Mouse (Mus musculus): ENCODE data around the gene Shd.

Gene Shd

DNA sequence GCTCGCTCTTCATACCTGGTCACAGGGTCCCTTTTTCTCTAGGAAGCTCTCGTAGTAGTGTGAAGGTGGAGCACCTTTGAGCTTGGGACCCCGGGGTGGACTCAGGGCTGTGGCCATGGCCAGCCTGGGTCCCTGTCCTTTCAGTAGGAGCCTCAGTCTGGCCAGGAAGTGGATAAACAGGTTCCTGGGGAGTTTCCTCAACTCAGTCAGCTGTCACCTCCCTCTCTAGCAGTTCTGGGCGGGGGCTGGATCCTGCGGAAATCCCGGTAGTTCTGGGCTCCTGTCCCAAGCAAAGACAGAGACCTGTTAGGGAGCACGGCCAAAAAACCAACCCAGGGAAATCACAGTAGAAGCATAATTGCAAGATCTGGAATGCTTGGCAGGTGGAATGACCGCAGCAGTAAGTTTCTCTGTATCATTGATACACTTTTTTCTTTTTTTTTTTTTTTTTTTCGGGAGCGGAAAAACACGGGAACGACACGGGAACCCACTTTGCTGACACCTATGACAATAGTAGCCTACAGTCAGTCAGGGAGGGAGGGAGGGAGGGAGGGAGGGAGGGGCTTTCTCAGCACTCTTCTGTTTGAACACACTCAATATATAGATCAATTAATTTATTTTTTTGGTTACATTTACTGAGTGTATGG is 35.3 kb downstream of the Shd start, which contains the start of the genes Stap2 and Mpnd:
TSS of gene Stap2 (minus strand) at position 170 of the 647 bp plus-strand sequence.
TSS of gene Mpnd (plus strand) at position 297 of the 647 bp plus-strand sequence.
- ATAC-seq (ENCODE audit: insufficient number of reproducible peaks, low FRiP score, low TSS enrichment), result no peak

- ATAC-seq (ENCODE audit: insufficient number of reproducible peaks, low FRiP score, low TSS enrichment), result no peak
Observed at GRCm38 (mm10) chr17:56006956-56007355, 36.7 kb downstream of the Shd start.

- no peak for ATAC-seq (ENCODE audit: insufficient number of reproducible peaks, low FRiP score, low TSS enrichment)
Observed at GRCm38 (mm10) chr17:56007444-56008355, 37.4 kb downstream of the Shd start.

DNA sequence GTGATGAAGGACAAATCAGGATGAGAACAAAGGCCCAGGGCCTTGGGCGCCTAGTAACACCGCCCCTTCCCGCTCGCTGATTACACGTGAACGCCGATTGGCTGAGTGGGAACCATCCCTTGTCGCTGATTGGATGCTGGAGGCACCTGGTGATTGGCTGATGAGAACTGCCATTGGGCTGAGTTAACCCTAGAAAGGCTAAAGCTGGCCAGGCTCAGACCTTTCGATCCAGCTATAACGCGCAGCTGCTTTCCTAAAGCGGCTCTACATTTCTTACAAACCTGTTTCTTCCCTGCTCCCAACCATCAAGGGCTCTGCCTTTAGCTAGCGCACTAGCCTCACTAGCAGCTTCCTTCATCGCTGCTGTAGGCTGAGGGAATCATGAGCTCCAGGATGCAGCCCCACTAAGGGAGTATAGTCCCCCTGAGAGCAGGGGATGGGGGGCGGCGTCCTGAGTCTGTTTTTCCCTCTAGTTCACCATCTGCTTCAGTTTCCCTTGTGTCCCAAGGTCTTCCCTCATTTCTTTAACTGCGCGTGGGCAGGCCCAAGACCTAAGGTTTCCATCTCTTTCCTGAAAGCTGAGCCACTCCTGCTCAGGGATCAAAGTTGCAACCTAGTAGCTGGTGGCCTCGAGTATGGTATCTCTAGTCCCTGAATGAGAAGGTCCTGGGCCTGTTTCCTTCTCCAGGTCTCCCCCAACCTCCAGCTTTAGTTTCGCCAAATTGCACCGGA is 38.3 kb downstream of the Shd start:
- peak; percentile 87 for ATAC-seq (ENCODE audit: insufficient number of reproducible peaks, low FRiP score, low TSS enrichment)

- ATAC-seq (ENCODE audit: insufficient number of reproducible peaks, low FRiP score, low TSS enrichment), result peak; percentile 83
Observed at GRCm38 (mm10) chr17:56009088-56009961, 39.1 kb downstream of the Shd start.

- no peak for ATAC-seq (ENCODE audit: insufficient number of reproducible peaks, low FRiP score, low TSS enrichment)
Observed at GRCm38 (mm10) chr17:56009962-56010240, 39.6 kb downstream of the Shd start.

DNA sequence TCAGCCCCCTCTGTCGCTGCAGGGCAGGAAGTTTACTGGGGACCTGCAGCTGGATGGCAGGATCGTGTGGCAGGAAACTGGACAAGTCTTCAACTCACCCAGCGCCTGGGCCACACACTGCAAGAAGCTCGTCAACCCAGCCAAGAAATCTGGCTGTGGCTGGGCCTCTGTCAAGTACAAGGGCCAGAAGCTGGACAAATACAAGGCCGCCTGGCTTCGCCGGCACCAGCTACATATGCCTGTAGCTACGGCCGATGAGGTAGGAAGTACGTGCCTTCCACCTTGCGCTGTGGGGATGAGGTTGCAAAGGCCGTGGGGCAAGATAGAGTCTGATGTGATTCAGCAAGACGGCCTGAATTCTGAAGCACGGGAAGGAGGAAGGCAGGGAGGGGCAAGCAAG is 40.0 kb downstream of the Shd start:
- ATAC-seq (ENCODE audit: insufficient number of reproducible peaks, low FRiP score, low TSS enrichment), result no peak

- ATAC-seq (ENCODE audit: insufficient number of reproducible peaks, low FRiP score, low TSS enrichment), result no peak
Observed at GRCm38 (mm10) chr17:56010681-56011080, 40.4 kb downstream of the Shd start.

GRCm38 (mm10) chr17:56011441-56011840 is 41.2 kb downstream of the Shd start:
- no peak for ATAC-seq (ENCODE audit: insufficient number of reproducible peaks, low FRiP score, low TSS enrichment)

GRCm38 (mm10) chr17:56015293-56015692 is 45.0 kb downstream of the Shd start:
- no peak for ATAC-seq (ENCODE audit: insufficient number of reproducible peaks, low FRiP score, low TSS enrichment)

DNA sequence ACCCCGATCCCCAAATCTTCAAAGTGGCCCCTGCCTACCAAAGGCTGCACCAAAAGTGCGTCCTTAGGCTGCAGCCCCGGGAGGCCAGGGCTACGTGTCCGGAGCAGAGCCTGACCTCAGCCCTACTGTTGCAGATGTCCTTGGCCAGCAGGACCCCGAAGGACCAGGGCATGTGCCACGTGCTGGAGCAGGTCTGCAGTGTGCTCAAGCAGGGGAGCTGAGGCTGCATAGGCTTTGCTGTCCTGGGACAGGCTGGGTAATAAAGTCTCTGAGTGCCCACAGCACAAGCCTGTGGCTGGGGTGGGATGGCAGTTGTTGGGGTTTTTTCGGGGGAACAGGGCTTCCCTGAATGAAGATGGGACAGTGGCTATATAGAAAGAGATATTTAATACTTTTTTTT is 46.1 kb downstream of the Shd start:
- ATAC-seq (ENCODE audit: insufficient number of reproducible peaks, low FRiP score, low TSS enrichment), result no peak

- ATAC-seq (ENCODE audit: insufficient number of reproducible peaks, low FRiP score, low TSS enrichment), result no peak
Observed at GRCm38 (mm10) chr17:56016793-56017785, 46.8 kb downstream of the Shd start.

- no peak for ATAC-seq (ENCODE audit: insufficient number of reproducible peaks, low FRiP score, low TSS enrichment)
Observed at GRCm38 (mm10) chr17:56017848-56018247, 47.6 kb downstream of the Shd start.

DNA sequence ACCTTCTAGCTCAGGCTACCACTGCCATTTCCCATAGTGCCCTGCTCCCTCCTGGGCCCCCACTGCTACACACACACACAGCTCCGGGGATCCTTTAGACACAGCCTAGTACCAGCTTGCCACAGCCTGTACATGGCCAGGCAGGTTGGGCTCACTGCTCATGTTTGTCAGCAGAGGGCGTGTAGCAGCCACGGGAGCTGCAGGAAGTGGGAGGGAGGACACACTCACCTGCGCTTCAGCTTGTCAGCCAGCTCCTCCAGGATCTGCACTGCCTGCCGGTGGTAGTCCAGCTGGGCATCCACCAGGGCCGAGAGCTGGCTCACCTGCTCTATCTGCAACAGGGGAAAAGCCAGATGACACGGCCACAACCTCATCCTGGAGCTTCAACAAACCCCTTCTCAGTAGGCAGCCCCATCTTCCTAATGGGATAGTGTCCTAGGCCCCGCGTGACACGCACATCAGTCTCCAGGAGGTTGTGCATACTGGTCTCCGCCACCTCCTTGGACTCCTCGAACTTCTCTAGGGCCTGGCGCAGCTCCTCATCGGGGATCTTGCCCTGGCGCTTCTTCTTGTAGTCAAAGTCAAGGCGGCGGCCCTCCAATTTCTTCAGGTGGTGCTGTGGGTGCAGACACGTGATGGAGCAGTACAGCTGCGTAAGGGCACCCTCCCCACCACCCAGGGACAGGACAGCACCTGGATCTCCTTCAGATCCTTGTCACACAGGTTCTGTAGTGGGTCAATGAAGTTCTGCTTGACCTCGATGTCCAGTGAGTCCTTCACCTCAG is 48.3 kb downstream of the Shd start:
- ATAC-seq (ENCODE audit: insufficient number of reproducible peaks, low FRiP score, low TSS enrichment), result peak; percentile 64; the same call in 1 of the 2 replicates

- no peak for ATAC-seq (ENCODE audit: insufficient number of reproducible peaks, low FRiP score, low TSS enrichment)
Observed at GRCm38 (mm10) chr17:56020400-56021084, 50.3 kb downstream of the Shd start.

GRCm38 (mm10) chr17:56021161-56021910 is 51.1 kb downstream of the Shd start:
- no peak for ATAC-seq (ENCODE audit: insufficient number of reproducible peaks, low FRiP score, low TSS enrichment)

Measured in cerebellum, adult (tissue).